Mouse (Mus musculus) CH12.LX (cell line): ENCODE results near the gene Eps8l3. TPM values are rescaled to one million over a fixed set of nuclear protein-coding genes. Genes with fewer than 3 reads are reported as not detected.

ENCODE experiments used
- DNase-seq: peaks from one replicate; pipeline ENCODE4 v3.0.0-alpha.2; 2013; ENCODE audit errors: extremely low read depth
- H3K27ac ChIP-seq: 2 replicates; pipeline ENCODE4 v1.5.1; 2012; ENCODE audit warnings: low read depth, mild to moderate bottlenecking, control low read depth, moderate library complexity; ENCODE audit not compliant: insufficient read depth
- H3K27me3 ChIP-seq: replicated peaks from 2 replicates; pipeline ENCODE3; 2012; ENCODE audit warnings: inconsistent platforms
- H3K36me3 ChIP-seq, 2 experiments: replicated peaks in 1 of 2; 2 replicates each; pipeline versions ENCODE3 to v1.6.1; 2012; ENCODE audit warnings: inconsistent platforms in 1 of 2, low read length in 1 of 2, mild to moderate bottlenecking in 1 of 2, mixed read lengths in 1 of 2, moderate library complexity in 1 of 2; ENCODE audit not compliant: control insufficient read depth in 1 of 2, insufficient read depth in 1 of 2
- H3K4me1 ChIP-seq, 2 experiments: 2 replicates each; pipeline ENCODE4 v1.6.1; 2012; ENCODE audit warnings: inconsistent platforms in 1 of 2, moderate library complexity in 1 of 2; ENCODE audit not compliant: insufficient read depth in 2 of 2, control insufficient read depth in 1 of 2
- H3K4me2 ChIP-seq: 2 replicates; pipeline ENCODE4 v1.6.1; 2012; ENCODE audit warnings: low read depth, mild to moderate bottlenecking, control low read depth; ENCODE audit not compliant: poor library complexity, insufficient read depth, severe bottlenecking
- H3K4me3 ChIP-seq, 3 experiments: fragments of 150-350 bp in 1 of 3; sonication (generic) in 1 of 3; replicated peaks in 1 of 3; 2 replicates each; pipeline versions ENCODE3 to v1.5.1; 2011 to 2012; ENCODE audit warnings: low read depth in 2 of 3, low read length in 2 of 3, mild to moderate bottlenecking in 2 of 3, moderate library complexity in 2 of 3, control low read depth in 1 of 3, improper control_type of control experiment in 1 of 3, inconsistent platforms in 1 of 3, mixed read lengths in 1 of 3; ENCODE audit not compliant: poor library complexity in 1 of 3
- H3K79me2 ChIP-seq: replicated peaks from 2 replicates; pipeline ENCODE4 v1.6.1; 2012; ENCODE audit warnings: mild to moderate bottlenecking, moderate library complexity; ENCODE audit not compliant: control insufficient read depth, poor library complexity, insufficient read depth, severe bottlenecking; ENCODE audit errors: extremely low read depth
- H3K9ac ChIP-seq: 2 replicates; pipeline ENCODE4 v1.6.1; 2012; ENCODE audit warnings: low read depth, mild to moderate bottlenecking, control low read depth, moderate library complexity; ENCODE audit not compliant: insufficient read depth
- H3K9me3 ChIP-seq: replicated peaks from 2 replicates; pipeline ENCODE3; 2012; ENCODE audit warnings: low read length, inconsistent platforms, mixed read lengths
- CHD2 ChIP-seq: IDR thresholded peaks from 2 replicates; pipeline ENCODE4 v1.6.1; 2011; ENCODE audit warnings: low read length, improper control_type of control experiment
- CTCF ChIP-seq, 2 experiments: IDR thresholded peaks in 1 of 2; conservative IDR thresholded peaks in 1 of 2; 2 replicates each; pipeline ENCODE4 v1.5.1; 2011 to 2012; ENCODE audit warnings: low read depth in 2 of 2, low read length in 2 of 2, improper control_type of control experiment in 1 of 2, inconsistent platforms in 1 of 2, mild to moderate bottlenecking in 1 of 2, moderate library complexity in 1 of 2
- ELF1 ChIP-seq: IDR thresholded peaks from 2 replicates; pipeline ENCODE4 v1.6.1; 2014; ENCODE audit warnings: low read depth, mild to moderate bottlenecking, inconsistent platforms, low read length, improper control_type of control experiment
- EP300 ChIP-seq: IDR thresholded peaks from 2 replicates; pipeline ENCODE4 v1.6.1; 2011; ENCODE audit warnings: low read length, improper control_type of control experiment
- GABPA ChIP-seq: IDR thresholded peaks from 2 replicates; pipeline ENCODE4 v1.6.1; 2012; ENCODE audit warnings: low read depth, low read length, improper control_type of control experiment, inconsistent platforms; ENCODE audit not compliant: insufficient replicate concordance
- HCFC1 ChIP-seq: IDR thresholded peaks from 2 replicates; pipeline ENCODE4 v1.6.1; 2012; ENCODE audit warnings: low read depth, mild to moderate bottlenecking, inconsistent platforms, low read length, improper control_type of control experiment
- JUN ChIP-seq: IDR thresholded peaks from 2 replicates; pipeline ENCODE4 v1.6.1; 2011; ENCODE audit warnings: low read depth, mild to moderate bottlenecking, low read length, improper control_type of control experiment, moderate library complexity; ENCODE audit not compliant: insufficient read depth
- JUND ChIP-seq: conservative IDR thresholded peaks from 2 replicates; pipeline ENCODE4 v1.6.1; 2011; ENCODE audit warnings: low read depth, low read length, improper control_type of control experiment
- KAT2A ChIP-seq: IDR thresholded peaks from 2 replicates; pipeline ENCODE4 v1.6.1; 2012; ENCODE audit warnings: low read length, improper control_type of control experiment, inconsistent platforms; ENCODE audit not compliant: insufficient replicate concordance
- MAX ChIP-seq: IDR thresholded peaks from 2 replicates; pipeline ENCODE4 v1.6.1; 2011; ENCODE audit warnings: low read length, improper control_type of control experiment
- MEF2A ChIP-seq: IDR thresholded peaks from 2 replicates; pipeline ENCODE4 v1.6.1; 2014; ENCODE audit warnings: low read depth, mild to moderate bottlenecking, inconsistent platforms, low read length, improper control_type of control experiment, borderline replicate concordance
- MYC ChIP-seq: IDR thresholded peaks from 2 replicates; pipeline ENCODE4 v1.6.1; 2011; ENCODE audit warnings: low read depth, mild to moderate bottlenecking, improper control_type of control experiment, low read length
- NELFE ChIP-seq: IDR thresholded peaks from 2 replicates; pipeline ENCODE4 v1.6.1; 2011; ENCODE audit warnings: low read depth, low read length, improper control_type of control experiment
- RAD21 ChIP-seq: IDR thresholded peaks from 2 replicates; pipeline ENCODE4 v1.6.1; 2011; ENCODE audit warnings: low read depth, mild to moderate bottlenecking, low read length, improper control_type of control experiment, moderate library complexity
- RCOR1 ChIP-seq: conservative IDR thresholded peaks from 2 replicates; pipeline ENCODE4 v1.6.1; 2012; ENCODE audit warnings: low read depth, mild to moderate bottlenecking, inconsistent platforms, low read length, improper control_type of control experiment
- SIN3A ChIP-seq: IDR thresholded peaks from 2 replicates; pipeline ENCODE4 v1.6.1; 2012; ENCODE audit warnings: low read length, improper control_type of control experiment, inconsistent platforms
- TCF12 ChIP-seq: IDR thresholded peaks from 2 replicates; pipeline ENCODE4 v1.6.1; 2014; ENCODE audit warnings: low read depth, mild to moderate bottlenecking, inconsistent platforms, low read length, improper control_type of control experiment
- ZKSCAN1 ChIP-seq: IDR thresholded peaks from 2 replicates; pipeline ENCODE4 v1.6.1; 2012; ENCODE audit warnings: low read depth, inconsistent platforms, low read length, improper control_type of control experiment, borderline replicate concordance
- ZNF384 ChIP-seq: IDR thresholded peaks from 2 replicates; pipeline ENCODE4 v1.6.1; 2012; ENCODE audit warnings: low read depth, low read length, improper control_type of control experiment, inconsistent platforms
- dilution Hi-C: fragments of 300-500 bp; cut with MboI; formaldehyde crosslinking; loops from 2 replicates; pipeline ENCODE4 v1.14.3; 2020; ENCODE audit warnings: low sequenced_read_pairs; ENCODE audit not compliant: extremely low pct_unique_long_range_greater_than_20kb, extremely low pct_ligation_motif_present
- in situ Hi-C: fragments of 300-500 bp; cut with MboI; formaldehyde crosslinking; loops from 3 replicates; pipeline ENCODE4 v1.14.3; 2019; ENCODE audit warnings: low sequenced_read_pairs, low pct_ligation_motif_present, low pct_unique_long_range_greater_than_20kb, mixed read lengths
- polyA plus RNA-seq: library from polyadenylated mRNA; unstranded; fragments of >175 nt; gene quantifications from 2 replicates; pipeline ENCODE4 v1.2.1, GENCODE M21; 2012; ENCODE audit warnings: low read depth; ENCODE audit not compliant: insufficient read length
- total RNA-seq, 2 experiments: library from RNA; depleted of rRNA; stranded (reverse); fragments of 300-350 nt in 1 of 2; fragments of >200 nt in 1 of 2; gene quantifications; 2 replicates each; pipeline ENCODE4 v1.2.3; 2012 to 2014

Gene Eps8l3
- total and polyA plus RNA-seq, 3 experiments: not detected

GRCm38 (mm10) chr3:107931134-107931533 is 54.1 kb downstream of the Eps8l3 start:
- in situ Hi-C loops: loop anchor here (10.0 kb wide), 1 partner anchor 214 kb away; the partner anchor contains the start of gene Gnai3
- no peak overlapping the region for H3K9ac ChIP-seq
- no peak overlapping the region for H3K27ac ChIP-seq
- no peaks in the 10 kb centered on the region for H3K79me2 ChIP-seq
- H3K4me3 ChIP-seq: no peak overlapping the region
- no peak for TF ChIP-seq KAT2A
- TF ChIP-seq, all 38 proteins: peak for 0
- Histone ChIP-seq H3K4me2 (no peak overlapping the region), H3K4me1 (no peaks in the 10 kb centered on the region), H3K36me3 (no peaks in the 10 kb centered on the region), H3K27me3 (peaks cover 2% of the 10 kb centered on the region), H3K9me3 (no peaks in the 10 kb centered on the region)
- dilution Hi-C loops: no loop called here
- DNase-seq: no peak

- Histone ChIP-seq H3K9me3 (no peaks in the 10 kb centered on the region), H3K27ac (no peak within 1 kb of the TSS), H3K4me2 (no peak within 1 kb of the TSS), H3K36me3 (no peaks in the 10 kb centered on the region), H3K79me2 (no peaks in the 10 kb centered on the region)
- dilution Hi-C loops: no loop called here
- no peak for DNase-seq
- TF ChIP-seq ZNF384 (no peak), RCOR1 (no peak), MYC (no peak), CHD2 (no peak), MAX (no peak), MEF2A (no peak), HCFC1 (no peak), JUN (no peak), NELFE (no peak), SIN3A (no peak), TCF12 (no peak), RAD21 (no peak), ELF1 (no peak), GABPA (no peak), EP300 (no peak), CTCF (conservative IDR thresholded peaks at IDR 0.05 in 1 of 2, IDR thresholded peaks at IDR 0.05 in 1 of 2; ENCODE audit: low read depth in 2 of 2, low read length in 2 of 2) (no peak), ZKSCAN1 (no peak), JUND (no peak)
- TF ChIP-seq, all 38 proteins: peak for 0
- Histone ChIP-seq H3K9ac (no peak within 1 kb of the TSS), H3K27me3 (peaks cover 2% of the 10 kb centered on the region), H3K4me3 (no peak within 1 kb of the TSS), H3K4me1 (no peaks in the 10 kb centered on the region)
- in situ Hi-C loops: loop anchor here (10.0 kb wide), 1 partner anchor 213 kb away; the partner anchor contains the start of gene Gnai3
Measured at GRCm38 (mm10) chr3:107931670-107932069, 54.6 kb downstream of the Eps8l3 start, which contains the start of gene Gstm7. Gene Gstm7, minus strand, starts transcription at chr3:107931817.
